Mouse (Mus musculus) hindlimb bud, embryonic 11.5 days (tissue): ENCODE measurements around the gene Alx3.

Source experiments
- DNase-seq: peaks from one replicate; pipeline ENCODE4 v3.0.0-alpha.2; 2012; ENCODE audit warnings: low read depth, low spot score; ENCODE audit errors: extremely low spot score

Gene Alx3

GRCm38 (mm10) chr3:107594662-107595263, at the start of gene Alx3:
Gene Alx3, plus strand, starts transcription at chr3:107595031.
- DNase-seq = no peak

- DNase-seq = no peak
These were observed 49.6 kb upstream of the Alx3 start for GRCm38 (mm10) chr3:107545278-107545677.

GRCm38 (mm10) chr3:107545716-107546412, 49.0 kb upstream of the Alx3 start:
- DNase-seq = peak; percentile 94

- no peak for DNase-seq
These were observed 47.9 kb upstream of the Alx3 start for GRCm38 (mm10) chr3:107546956-107547355.

- DNase-seq = no peak
These were observed 44.3 kb upstream of the Alx3 start for GRCm38 (mm10) chr3:107550409-107551049.

- DNase-seq = no peak
These were observed 40.0 kb upstream of the Alx3 start, which contains the start of gene Ubl4b for GRCm38 (mm10) chr3:107554842-107555241. Gene Ubl4b, minus strand, starts transcription at chr3:107555073.

GRCm38 (mm10) chr3:107558740-107559139, 36.1 kb upstream of the Alx3 start:
- no peak for DNase-seq

- no peak for DNase-seq
These were observed 35.6 kb upstream of the Alx3 start for GRCm38 (mm10) chr3:107559183-107559582.

GRCm38 (mm10) chr3:107562104-107562503, 32.7 kb upstream of the Alx3 start:
- DNase-seq = no peak

- no peak for DNase-seq
These were observed 32.2 kb upstream of the Alx3 start for GRCm38 (mm10) chr3:107562591-107562990.

GRCm38 (mm10) chr3:107563880-107564279, 31.0 kb upstream of the Alx3 start:
- no peak for DNase-seq

GRCm38 (mm10) chr3:107565331-107565730, 29.5 kb upstream of the Alx3 start:
- no peak for DNase-seq

- no peak for DNase-seq
These were observed 27.1 kb upstream of the Alx3 start for GRCm38 (mm10) chr3:107567766-107568165.

GRCm38 (mm10) chr3:107568721-107569120, 26.1 kb upstream of the Alx3 start:
- no peak for DNase-seq

- no peak for DNase-seq
These were observed 23.6 kb upstream of the Alx3 start for GRCm38 (mm10) chr3:107571205-107571604.

- no peak for DNase-seq
These were observed 18.0 kb upstream of the Alx3 start for GRCm38 (mm10) chr3:107576807-107577206.

GRCm38 (mm10) chr3:107577810-107578390, 16.9 kb upstream of the Alx3 start:
- no peak for DNase-seq

GRCm38 (mm10) chr3:107579466-107579865, 15.4 kb upstream of the Alx3 start:
- DNase-seq = no peak

- no peak for DNase-seq
These were observed 13.5 kb upstream of the Alx3 start for GRCm38 (mm10) chr3:107581103-107582010.

GRCm38 (mm10) chr3:107582130-107582874, 12.5 kb upstream of the Alx3 start:
- no peak for DNase-seq
